25 mouse cellular contexts compared by ENCODE assay signal in genomic region chr11:7150511-7150910, GRCm38 (mm10). TPM values are rescaled to one million over a fixed set of nuclear protein-coding genes. Genes with fewer than 3 reads are reported as not detected.
DNase-seq lines count a peak whose midpoint lies in the region; ATAC-seq and TF ChIP-seq lines count a peak whose summit lies in the region.
"Had no signal": no experiment of that assay in that cellular context is flagged by ENCODE, and none has a peak within 500 bp of the region (broad histone marks: within the 10 kb centered on the region; RNA-seq: fewer than 3 reads in every experiment).

No protein-coding gene starts in this region.

- no peaks in the 10 kb centered on the region for H3K27me3 ChIP-seq in hindbrain, postnatal 0 days (ENCODE audit: insufficient read depth, low read length)
- H3K27me3 ChIP-seq in hindbrain, embryonic 10.5 days (ENCODE audit: insufficient read depth, poor library complexity, severe bottlenecking) = no peaks in the 10 kb centered on the region
- H3K27me3 ChIP-seq in kidney, embryonic 14.5 days (ENCODE audit: control insufficient read depth, insufficient read depth, low read length) = no peaks in the 10 kb centered on the region
- H3K27me3 ChIP-seq: midbrain, embryonic 12.5 days; Patski; stomach, embryonic 15.5 days had no signal

- no peak overlapping the region for H3K9ac ChIP-seq in hindbrain, postnatal 0 days (replicated peaks; ENCODE audit: low read length)
- no peak overlapping the region for H3K9ac ChIP-seq in kidney, embryonic 14.5 days (ENCODE audit: low read depth, low read length)
- H3K9ac ChIP-seq: midbrain, embryonic 12.5 days; stomach, embryonic 15.5 days had no signal

- DNase-seq in hindbrain, postnatal 0 days (ENCODE audit: low spot score) = peak; percentile 70
- DNase-seq in hindbrain, embryonic 10.5 days (ENCODE audit: low spot score) = no peak
- peak; percentile 91 for DNase-seq in brain, adult 2 months (ENCODE audit: low read depth, low spot score)
- DNase-seq in cerebellum, adult 11 months = peak; percentile 68
- DNase-seq in cerebellum, postnatal 14 days = peak; percentile 79 to 80
- DNase-seq in kidney, postnatal 36 days = no peak
- DNase-seq: heart, postnatal 10 days; kidney, adult 2 months; kidney, postnatal 25 days; right cerebral cortex, postnatal 14 days; thymus, adult 2 months had no signal

- H3K27ac ChIP-seq in hindbrain, postnatal 0 days = no peak overlapping the region
- no peak overlapping the region for H3K27ac ChIP-seq in hindbrain, embryonic 10.5 days
- H3K27ac ChIP-seq in kidney, embryonic 14.5 days (ENCODE audit: low read depth, low read length) = no peak overlapping the region
- H3K27ac ChIP-seq: heart, embryonic 10.5 days; macrophage; midbrain, embryonic 12.5 days; stomach, embryonic 15.5 days had no signal

- H3K4me2 ChIP-seq in hindbrain, postnatal 0 days (ENCODE audit: low read depth, low read length) = no peak overlapping the region
- no peak overlapping the region for H3K4me2 ChIP-seq in kidney, embryonic 14.5 days (replicated peaks; ENCODE audit: low read depth, low read length)
- H3K4me2 ChIP-seq: midbrain, embryonic 12.5 days; stomach, embryonic 15.5 days had no signal

- ATAC-seq in hindbrain, postnatal 0 days = peak; percentile 48
- ATAC-seq in kidney, embryonic 14.5 days (ENCODE audit: low FRiP score, low TSS enrichment) = no peak
- ATAC-seq: Patski had no signal

- 66% methylated on average over 8 of the region's 8 CpGs for WGBS in hindbrain, postnatal 0 days
- 94% methylated on average over 8 of the region's 8 CpGs for WGBS in hindbrain, embryonic 10.5 days
- 92% methylated on average over 8 of the region's 8 CpGs for WGBS in kidney, embryonic 14.5 days

- H3K9me3 ChIP-seq in hindbrain, postnatal 0 days (ENCODE audit: low read length) = no peaks in the 10 kb centered on the region
- H3K9me3 ChIP-seq in hindbrain, embryonic 10.5 days = no peaks in the 10 kb centered on the region
- no peaks in the 10 kb centered on the region for H3K9me3 ChIP-seq in kidney, embryonic 14.5 days (ENCODE audit: control insufficient read depth, low read length)
- H3K9me3 ChIP-seq: heart, embryonic 10.5 days; midbrain, embryonic 12.5 days; stomach, embryonic 15.5 days had no signal

- no peak overlapping the region for H3K4me3 ChIP-seq in hindbrain, postnatal 0 days (ENCODE audit: low read length)
- no peak overlapping the region for H3K4me3 ChIP-seq in hindbrain, embryonic 10.5 days
- H3K4me3 ChIP-seq in kidney, embryonic 14.5 days (ENCODE audit: low read length) = no peak overlapping the region
- H3K4me3 ChIP-seq: heart, embryonic 10.5 days; midbrain, embryonic 12.5 days; stomach, embryonic 15.5 days had no signal

- H3K4me1 ChIP-seq in hindbrain, postnatal 0 days (ENCODE audit: insufficient read depth, low read length) = no peaks in the 10 kb centered on the region
- H3K4me1 ChIP-seq in hindbrain, embryonic 10.5 days (replicated peaks) = peaks cover 8% of the 10 kb centered on the region
- H3K4me1 ChIP-seq in kidney, embryonic 14.5 days (ENCODE audit: control insufficient read depth, insufficient read depth, low read length) = no peaks in the 10 kb centered on the region
- H3K4me1 ChIP-seq: midbrain, embryonic 12.5 days had no signal

- H3K36me3 ChIP-seq in hindbrain, postnatal 0 days (ENCODE audit: insufficient read depth, low read length) = peaks cover 8% of the 10 kb centered on the region; the same call in 1 of the 2 replicates
- H3K36me3 ChIP-seq in hindbrain, embryonic 10.5 days = peaks cover 3% of the 10 kb centered on the region; the same call in 1 of the 2 replicates
- H3K36me3 ChIP-seq in kidney, embryonic 14.5 days (ENCODE audit: control insufficient read depth, insufficient read depth, low read length) = no peaks in the 10 kb centered on the region
- H3K36me3 ChIP-seq: midbrain, embryonic 12.5 days; stomach, embryonic 15.5 days had no signal

- no peak for TF ChIP-seq CTCF in hindbrain, postnatal 0 days (IDR thresholded peaks at IDR 0.05; ENCODE audit: low read depth)

RNA-seq across cellular contexts. Expression of gene Gm11985, which starts 37.9 kb away (rescaled TPM):
- not detected in 2 replicates for total RNA-seq in hindbrain, postnatal 0 days (2014; rRNA removed)
- not detected in 2 replicates for polyA plus RNA-seq in hindbrain, postnatal 0 days (2015; fragmentation: Nextera tagmentation; extraction: Ambion mirVana)
- polyA plus RNA-seq in hindbrain, embryonic 10.5 days (2016; fragmentation: Nextera tagmentation; extraction: Ambion mirVana) = not detected in 2 replicates
- not detected in 2 replicates for polyA plus RNA-seq in kidney, embryonic 14.5 days (2014; fragmentation: Nextera tagmentation; extraction: Ambion mirVana)
- total RNA-seq: common myeloid progenitor, adult 5-6 weeks; gastrocnemius, postnatal 4 days; heart, postnatal 10 days; layer of hippocampus, postnatal 10 days had no signal
- polyA plus RNA-seq: C2C12; embryonic facial prominence, embryonic 11.5 days; kidney, adult 2 months; liver, embryonic 16.5 days; macrophage; midbrain, embryonic 12.5 days; Patski; spleen, adult 2 months; stomach, embryonic 15.5 days; thymus, adult 2 months; urinary bladder, adult 2 months had no signal

RNA-seq across cellular contexts. Expression of gene Igfbp1, which starts 47.1 kb away (rescaled TPM):
- total RNA-seq in hindbrain, postnatal 0 days (2014; rRNA removed) = not detected in 2 replicates
- polyA plus RNA-seq in hindbrain, postnatal 0 days (2015; fragmentation: Nextera tagmentation; extraction: Ambion mirVana) = 0.19 TPM in 1 of 2 replicates, not detected in the other
- 0.16 TPM in 1 of 2 replicates, not detected in the other for polyA plus RNA-seq in hindbrain, embryonic 10.5 days (2016; fragmentation: Nextera tagmentation; extraction: Ambion mirVana)
- polyA plus RNA-seq in kidney, embryonic 14.5 days (2014; fragmentation: Nextera tagmentation; extraction: Ambion mirVana) = 2.5 and 3.3 TPM in 2 replicates
- total RNA-seq: common myeloid progenitor, adult 5-6 weeks; heart, postnatal 10 days had no signal
- polyA plus RNA-seq: C2C12; macrophage; spleen, adult 2 months; urinary bladder, adult 2 months had no signal

Comparison
In these comparisons a context has a peak if more than half of its experiments do, and no peak if none do; other contexts are left out.
1. DNase-seq: peak in hindbrain, postnatal 0 days (single experiment), brain, adult 2 months (single experiment), cerebellum, adult 11 months (single experiment) and cerebellum, postnatal 14 days (2 of 2); none in hindbrain, embryonic 10.5 days (single experiment) and kidney, postnatal 36 days (0 of 2).